Comparison of ENCODE assay signal across 22 mouse cellular contexts in genomic region chr1:178779742-178780141, GRCm38 (mm10).
"Had no signal": no experiment of that assay in that cellular context is flagged by ENCODE, and none has a peak within 500 bp of the region (broad histone marks: within the 10 kb centered on the region; RNA-seq: fewer than 3 reads in every experiment).

No protein-coding gene starts in this region.

- H3K4me2 ChIP-seq: limb, embryonic 12.5 days; limb, embryonic 15.5 days; midbrain, embryonic 11.5 days had no signal

- H3K9ac ChIP-seq: limb, embryonic 12.5 days; limb, embryonic 15.5 days had no signal

- H3K4me1 ChIP-seq: limb, embryonic 15.5 days; megakaryocyte, embryonic 14.5 days had no signal

- H3K36me3 ChIP-seq: limb, embryonic 15.5 days had no signal

- H3K27ac ChIP-seq: kidney, postnatal 0 days; left cerebral cortex, adult 2 months; limb, embryonic 12.5 days; limb, embryonic 15.5 days; macrophage; stomach, postnatal 0 days had no signal

- H3K27me3 ChIP-seq: limb, embryonic 12.5 days; limb, embryonic 15.5 days; megakaryocyte, embryonic 14.5 days had no signal

- H3K9me3 ChIP-seq: limb, embryonic 12.5 days; limb, embryonic 15.5 days had no signal

- ATAC-seq: inflammation-experienced regulatory T-cells, adult 6 months; intestine, embryonic 16.5 days had no signal

- H3K4me3 ChIP-seq: left cerebral cortex, adult 2 months; limb, embryonic 12.5 days; limb, embryonic 15.5 days; megakaryocyte, embryonic 14.5 days had no signal

- DNase-seq: kidney, adult 18-20 months; kidney, postnatal 36 days; layer of hippocampus, postnatal 36 days; lung, adult 18-20 months; lung, postnatal 14 days; midbrain, embryonic 14.5 days; right cerebral cortex, adult 18-20 months; right cerebral cortex, postnatal 14 days; right cerebral cortex, postnatal 4 days; thymus, adult 2 months; thymus, postnatal 14 days; thymus, postnatal 4 days had no signal
